Mouse (Mus musculus) small intestine, adult 2 months (tissue): ENCODE measurements around the gene Otp. TPM values are rescaled to one million over a fixed set of nuclear protein-coding genes. Genes with fewer than 3 reads are reported as not detected.
A peak's percentile ranks its signal among the peaks of the same experiment; 100 is the strongest.

ENCODE experiments used
- H3K27ac ChIP-seq: fragments of 200-500 bp; 2 replicates; pipeline ENCODE4 v1.5.1; 2012; ENCODE audit warnings: low read depth, low read length, control low read depth, inconsistent platforms; ENCODE audit not compliant: insufficient read depth
- H3K27me3 ChIP-seq: fragments of 200-500 bp; 2 replicates; pipeline ENCODE4 v1.6.1; 2012; ENCODE audit warnings: mild to moderate bottlenecking, moderate library complexity, low read length, inconsistent platforms; ENCODE audit not compliant: control insufficient read depth, insufficient read depth
- H3K36me3 ChIP-seq: fragments of 200-500 bp; 2 replicates; pipeline ENCODE4 v1.6.1; 2012; ENCODE audit warnings: mild to moderate bottlenecking, low read length, control low read depth, inconsistent platforms; ENCODE audit not compliant: control insufficient read depth, insufficient read depth
- H3K4me1 ChIP-seq: fragments of 200-500 bp; 2 replicates; pipeline ENCODE4 v1.6.1; 2012; ENCODE audit warnings: low read length, inconsistent platforms, mixed read lengths; ENCODE audit not compliant: control insufficient read depth, insufficient read depth, insufficient read length
- H3K4me3 ChIP-seq: fragments of 200-500 bp; 2 replicates; pipeline ENCODE4 v1.5.1; 2012; ENCODE audit warnings: low read depth, mild to moderate bottlenecking, control low read depth, inconsistent platforms, low read length, moderate library complexity
- CTCF ChIP-seq: fragments of 200-500 bp; IDR thresholded peaks from 2 replicates; pipeline ENCODE4 v1.5.1; 2012; ENCODE audit warnings: low read depth, mild to moderate bottlenecking, control low read depth, inconsistent platforms, low read length, moderate library complexity, mixed read lengths; ENCODE audit not compliant: insufficient replicate concordance, insufficient read length; ENCODE audit errors: extremely low read depth
- POLR2A ChIP-seq: fragments of 200-500 bp; IDR thresholded peaks from 2 replicates; pipeline ENCODE4 v1.6.1; 2012; ENCODE audit warnings: low read depth, mild to moderate bottlenecking, control low read depth, inconsistent platforms, low read length, moderate library complexity
- WGBS: fragments of 180-500 bp; shearing (Covaris S2); methylation state at CpG from one replicate; pipeline ENCODE4 v1.1.7; 2018; 5-methylcytosine and 5-hydroxymethylcytosine counted together
- polyA plus RNA-seq: library from polyadenylated mRNA; depleted of rRNA; stranded (reverse); fragments of >200 nt; gene quantifications from 2 replicates; pipeline ENCODE4 v1.2.3, GENCODE M21; 2012; rRNA removed

The Otp gene
- polyA plus RNA-seq: not detected in 2 replicates

DNA sequence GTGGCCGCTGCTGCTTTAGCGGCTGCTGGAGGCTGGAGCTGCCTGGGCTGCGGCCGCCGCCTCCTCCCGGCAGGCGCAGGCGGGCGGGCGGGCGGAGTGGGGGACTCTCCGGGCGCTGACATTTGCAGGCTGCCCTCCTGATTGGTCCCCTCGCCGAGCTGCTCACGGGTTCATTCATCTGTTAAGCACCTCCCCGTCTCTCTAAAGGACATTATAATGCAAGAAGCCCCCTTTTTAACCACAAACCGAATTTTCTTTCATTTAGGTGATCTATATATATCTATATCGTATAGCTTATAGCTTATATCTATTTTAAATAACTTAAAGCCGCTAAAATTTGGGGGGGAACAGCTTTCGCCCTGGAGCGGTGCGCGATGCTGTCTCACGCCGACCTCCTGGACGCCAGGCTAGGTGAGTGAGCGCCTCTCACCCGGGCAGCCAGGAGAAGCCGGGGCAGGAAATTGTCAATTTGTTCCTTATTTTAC is at the start of gene Otp:
Gene Otp (plus strand): TSS at position 207 of the 485 bp plus-strand sequence.
- TF ChIP-seq POLR2A: no peak
- H3K4me3 ChIP-seq: no peak within 1 kb of the TSS
- H3K27ac ChIP-seq: no peak within 1 kb of the TSS
- 8% methylated on average over 30 of the region's 30 CpGs for WGBS
- peaks cover 63% of the 10 kb centered on the region for H3K27me3 ChIP-seq
- no peaks in the 10 kb centered on the region for H3K36me3 ChIP-seq
- peaks cover 2% of the 10 kb centered on the region; the same call in 1 of the 2 replicates for H3K4me1 ChIP-seq

DNA sequence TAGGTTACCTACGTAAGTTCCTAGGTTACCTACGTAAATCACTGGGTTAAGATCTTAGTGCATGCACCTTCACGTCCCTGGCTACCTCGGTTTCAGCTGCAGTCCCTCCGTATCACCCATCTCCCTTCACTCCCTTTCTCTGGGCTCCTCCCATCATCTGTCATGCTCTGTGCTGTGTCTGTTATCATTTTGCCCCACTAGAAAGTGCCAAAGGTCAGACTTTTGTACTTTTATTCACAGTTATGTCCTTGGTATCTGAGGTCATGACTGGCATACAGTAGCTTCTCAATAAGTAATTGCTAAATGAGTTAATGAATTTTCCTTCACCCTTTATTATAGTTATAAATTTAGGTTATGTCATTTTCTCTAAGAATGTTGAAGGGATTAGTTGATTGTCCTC is 49.0 kb upstream of the Otp start:
- Histone ChIP-seq H3K4me3 (no peak overlapping the region), H3K27ac (no peak overlapping the region), H3K4me1 (peaks cover 5% of the 10 kb centered on the region; the same call in 1 of the 2 replicates), H3K27me3 (no peaks in the 10 kb centered on the region), H3K36me3 (no peaks in the 10 kb centered on the region)
- TF ChIP-seq POLR2A (no peak), CTCF (no peak)
- 67% methylated on average over 5 of the region's 5 CpGs for WGBS

DNA sequence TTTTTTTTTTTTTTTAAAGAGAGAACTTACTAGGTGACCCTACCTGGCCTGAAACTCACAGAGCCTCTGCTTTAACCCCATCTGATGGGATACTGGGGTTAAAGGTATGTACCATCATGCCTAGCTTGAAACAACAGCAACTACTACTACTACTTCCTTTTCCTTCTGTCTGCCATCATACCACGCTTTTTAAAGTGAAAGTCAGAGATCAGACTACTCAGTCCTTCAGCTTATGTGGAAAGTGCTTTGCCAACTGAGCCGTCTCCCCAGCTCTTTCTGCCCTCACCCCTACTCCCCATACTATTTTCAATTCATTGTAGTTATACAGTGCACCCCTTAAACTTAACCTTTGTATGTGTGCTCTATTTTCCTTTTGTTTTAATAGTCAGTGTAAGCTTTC is 48.4 kb upstream of the Otp start:
- WGBS: 82% methylated on average over 2 of the region's 2 CpGs
- Histone ChIP-seq H3K36me3 (no peaks in the 10 kb centered on the region), H3K4me3 (no peak overlapping the region), H3K27ac (no peak overlapping the region), H3K27me3 (no peaks in the 10 kb centered on the region), H3K4me1 (peaks cover 5% of the 10 kb centered on the region; the same call in 1 of the 2 replicates)
- no peak for TF ChIP-seq CTCF
- TF ChIP-seq POLR2A: no peak

DNA sequence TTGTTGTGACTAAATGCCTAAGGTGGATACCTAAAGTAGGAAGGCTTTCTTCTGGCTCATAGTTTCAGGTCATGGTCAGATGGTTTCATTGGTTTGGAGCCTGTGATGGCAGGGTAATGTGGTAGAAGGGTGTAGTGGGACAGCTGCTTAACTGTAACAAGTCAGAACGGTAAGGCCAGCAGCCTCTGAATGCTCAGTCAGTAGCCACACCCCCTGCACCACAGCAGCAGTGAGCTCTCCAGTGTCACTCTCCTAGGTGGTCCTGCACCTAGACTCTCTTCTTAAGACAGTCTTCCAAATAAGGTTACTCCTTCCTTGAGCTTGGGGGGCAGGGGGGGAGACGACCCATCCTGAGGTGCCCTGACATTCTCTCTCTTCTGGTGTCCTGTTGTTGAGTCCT is 47.6 kb upstream of the Otp start:
- TF ChIP-seq CTCF: no peak
- TF ChIP-seq POLR2A: no peak
- no peaks in the 10 kb centered on the region for H3K27me3 ChIP-seq
- H3K4me3 ChIP-seq: no peak overlapping the region
- 53% methylated on average over 2 of the region's 2 CpGs for WGBS
- no peak overlapping the region for H3K27ac ChIP-seq
- H3K4me1 ChIP-seq: peaks cover 5% of the 10 kb centered on the region; the same call in 1 of the 2 replicates
- H3K36me3 ChIP-seq: peaks cover 5% of the 10 kb centered on the region

DNA sequence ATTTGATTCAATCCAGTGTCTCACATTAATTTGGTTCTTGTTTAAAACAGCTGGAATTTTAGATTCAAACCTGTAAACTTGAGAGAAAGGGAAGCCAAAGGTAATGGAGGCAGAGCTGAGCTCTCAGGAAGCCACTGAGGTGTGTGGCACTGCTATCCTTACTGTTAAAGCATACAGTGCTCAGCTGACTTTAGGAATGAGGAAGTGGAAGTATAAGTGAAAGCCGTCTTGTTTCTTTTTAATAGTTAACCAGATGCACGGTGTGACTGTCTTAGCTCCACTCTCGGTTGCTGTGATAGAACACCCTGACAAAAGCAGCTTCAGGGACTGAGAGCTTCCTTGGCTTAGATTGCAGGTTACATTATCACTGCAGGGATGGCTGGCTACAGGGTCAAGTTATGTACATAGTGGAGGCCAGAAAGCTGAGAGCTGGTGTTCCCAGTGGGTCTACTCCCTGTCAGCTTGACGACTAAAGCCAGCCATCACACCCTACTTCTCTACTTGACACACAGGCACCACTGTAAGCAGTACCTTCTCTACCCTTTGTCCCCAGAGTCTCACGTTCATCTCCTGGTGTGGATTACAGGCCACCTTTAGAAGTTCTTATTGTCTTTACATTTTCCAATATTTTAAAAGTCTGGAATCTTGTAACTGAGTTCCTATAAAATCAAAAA is 37.2 kb upstream of the Otp start:
- Histone ChIP-seq H3K36me3 (peaks cover 35% of the 10 kb centered on the region), H3K27me3 (no peaks in the 10 kb centered on the region), H3K27ac (peak overlapping the region; percentile 73), H3K4me3 (no peak overlapping the region), H3K4me1 (peaks cover 7% of the 10 kb centered on the region; the same call in 1 of the 2 replicates)
- TF ChIP-seq POLR2A: no peak
- TF ChIP-seq CTCF: no peak
- WGBS: 24% methylated on average over 5 of the region's 5 CpGs

DNA sequence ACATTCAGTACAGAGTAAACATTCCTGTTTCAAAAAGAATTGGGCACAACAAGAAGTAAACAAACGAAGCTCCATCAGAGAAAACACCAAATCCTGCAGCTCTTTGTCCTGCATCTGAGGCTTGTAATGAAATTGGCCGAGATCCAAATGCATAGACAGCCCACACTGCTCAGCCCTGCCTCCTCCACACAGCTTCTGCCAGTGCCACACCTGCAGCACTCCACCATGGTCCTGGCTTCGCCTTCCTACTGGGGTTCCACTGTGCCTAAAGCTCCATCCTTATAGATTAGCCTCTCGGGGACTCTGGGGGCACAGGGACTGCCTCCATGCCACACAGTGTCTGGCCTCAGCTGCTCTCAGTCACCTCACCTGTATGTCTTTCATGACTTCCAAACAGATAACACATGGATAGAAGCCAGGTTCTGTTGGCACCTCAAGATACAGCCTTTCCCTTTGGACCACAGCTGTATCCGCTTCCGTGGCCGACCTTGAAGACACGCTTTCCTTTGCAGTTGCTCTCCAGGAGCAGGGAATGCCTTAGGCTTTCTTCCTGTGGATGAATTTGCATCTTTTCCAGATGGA is 36.6 kb upstream of the Otp start:
- WGBS: 33% methylated on average over 8 of the region's 8 CpGs
- no peak for TF ChIP-seq POLR2A
- no peak for TF ChIP-seq CTCF
- Histone ChIP-seq H3K4me3 (no peak overlapping the region), H3K27me3 (no peaks in the 10 kb centered on the region), H3K36me3 (peaks cover 33% of the 10 kb centered on the region), H3K27ac (no peak overlapping the region), H3K4me1 (peaks cover 7% of the 10 kb centered on the region; the same call in 1 of the 2 replicates)

DNA sequence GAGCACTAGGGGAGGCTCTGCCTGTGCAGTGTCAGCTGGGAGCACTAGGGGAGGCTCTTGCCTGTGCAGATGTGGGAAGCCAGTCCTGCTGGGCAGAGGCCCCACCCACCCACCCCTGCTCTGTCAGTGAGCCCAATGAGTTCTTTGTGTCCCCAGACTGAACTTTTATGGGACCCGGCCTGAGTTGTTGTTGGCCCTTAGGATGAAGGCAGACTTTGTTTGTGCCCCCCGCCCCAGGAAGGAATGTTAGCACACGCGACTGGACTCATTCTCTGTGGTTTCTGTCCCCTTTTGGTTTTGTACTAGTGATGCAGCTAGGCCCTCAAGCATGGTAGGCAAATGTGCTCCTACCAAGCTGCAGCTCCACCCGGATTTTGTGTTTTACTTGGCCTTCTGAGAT is 32.2 kb upstream of the Otp start:
- H3K36me3 ChIP-seq: peaks cover 20% of the 10 kb centered on the region
- WGBS: 74% methylated on average over 5 of the region's 5 CpGs

More for the DNA sequence above, 32.2 kb upstream of the Otp start:
- H3K4me1 ChIP-seq: peaks cover 7% of the 10 kb centered on the region; the same call in 1 of the 2 replicates
- no peak overlapping the region for H3K4me3 ChIP-seq
- H3K27ac ChIP-seq: no peak overlapping the region
- no peak for TF ChIP-seq POLR2A
- H3K27me3 ChIP-seq: no peaks in the 10 kb centered on the region
